Mouse (Mus musculus): ENCODE results near the gene Dapp1. TPM values are rescaled to one million over a fixed set of nuclear protein-coding genes. Genes with fewer than 3 reads are reported as not detected.

Dapp1 gene
- polyA plus RNA-seq, 1 experiment from 2014 or later, result 14.8 TPM

- Histone ChIP-seq H3K9me3 (replicated peaks) (no peaks in the 10 kb centered on the region), H3K27me3 (replicated peaks) (no peaks in the 10 kb centered on the region), H3K9ac (no peak overlapping the region), H3K4me2 (no peak overlapping the region), H3K4me3 (no peak overlapping the region), H3K27ac (ENCODE audit: poor library complexity, severe bottlenecking) (no peak overlapping the region), H3K36me3 (peaks cover 65% of the 10 kb centered on the region), H3K4me1 (replicated peaks) (no peaks in the 10 kb centered on the region)
- no peak for ATAC-seq (ENCODE audit: insufficient number of reproducible peaks, low FRiP score)
- WGBS, result 88% methylated on average over 4 of the region's 4 CpGs
Observed at GRCm38 (mm10) chr3:137892118-137892517, 89.2 kb downstream of the Dapp1 start.

GRCm38 (mm10) chr3:137891089-137891488 lies 90.3 kb downstream of the Dapp1 start:
- ATAC-seq (ENCODE audit: insufficient number of reproducible peaks, low FRiP score), result no peak

DNA sequence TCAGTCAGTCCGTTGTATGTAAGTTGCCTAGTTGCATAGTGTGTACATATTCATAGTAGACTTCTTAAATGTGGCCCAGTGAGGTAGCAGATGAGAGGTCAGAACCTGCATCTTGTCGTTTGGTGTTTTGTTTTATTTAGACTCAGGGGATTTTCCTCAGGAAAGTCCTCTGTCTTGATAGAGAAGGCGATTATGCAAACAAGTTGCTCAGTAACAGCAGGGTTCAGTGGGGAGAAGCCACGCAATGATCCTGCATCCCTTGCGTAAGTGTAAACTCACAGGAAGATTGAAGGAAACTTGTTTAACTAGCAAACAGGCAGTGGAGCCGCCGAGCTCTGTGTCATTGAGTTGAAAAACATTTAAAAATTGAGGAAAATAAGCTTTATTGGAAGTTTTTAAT lies 93.4 kb downstream of the Dapp1 start:
- Histone ChIP-seq H3K4me1 (replicated peaks) (no peaks in the 10 kb centered on the region), H3K9ac (no peak overlapping the region), H3K27ac (ENCODE audit: poor library complexity, severe bottlenecking) (no peak overlapping the region), H3K4me3 (no peak overlapping the region), H3K27me3 (replicated peaks) (no peaks in the 10 kb centered on the region), H3K9me3 (replicated peaks) (no peaks in the 10 kb centered on the region), H3K36me3 (peaks cover 43% of the 10 kb centered on the region), H3K4me2 (no peak overlapping the region)
- ATAC-seq (ENCODE audit: insufficient number of reproducible peaks, low FRiP score), result no peak
- 79% methylated on average over 7 of the region's 7 CpGs for WGBS

More at GRCm38 (mm10) chr3:137891089-137891488, 90.3 kb downstream of the Dapp1 start:
- Histone ChIP-seq H3K27ac (ENCODE audit: poor library complexity, severe bottlenecking) (no peak overlapping the region), H3K9ac (no peak overlapping the region), H3K4me2 (no peak overlapping the region), H3K4me3 (no peak overlapping the region), H3K9me3 (replicated peaks) (no peaks in the 10 kb centered on the region), H3K4me1 (replicated peaks) (no peaks in the 10 kb centered on the region), H3K36me3 (peaks cover 67% of the 10 kb centered on the region), H3K27me3 (replicated peaks) (no peaks in the 10 kb centered on the region)
- WGBS, result 63% methylated on average over 3 of the region's 3 CpGs

DNA sequence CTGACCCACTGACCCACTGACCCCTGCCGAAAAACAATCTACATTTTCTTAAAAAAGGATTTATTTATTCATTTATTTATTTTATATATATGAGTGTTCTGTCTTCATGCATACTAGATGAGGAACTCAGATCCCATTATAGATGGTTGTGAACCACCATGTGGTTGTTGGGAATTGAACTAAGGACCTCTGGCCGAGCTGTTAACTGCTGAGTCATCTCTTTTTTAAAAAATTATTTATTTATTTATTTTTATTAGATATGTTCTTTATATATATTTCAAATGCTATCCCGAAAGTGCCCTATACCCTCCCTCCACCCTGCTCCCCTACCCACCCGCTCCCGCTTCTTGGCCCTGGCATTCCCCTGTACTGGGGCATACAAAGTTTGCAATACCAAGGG lies 100.3 kb downstream of the Dapp1 start:
- Histone ChIP-seq H3K27ac (ENCODE audit: poor library complexity, severe bottlenecking) (no peak overlapping the region), H3K4me2 (no peak overlapping the region), H3K9me3 (replicated peaks) (peaks cover 3% of the 10 kb centered on the region; the same call in 1 of the 2 replicates), H3K4me3 (no peak overlapping the region), H3K9ac (no peak overlapping the region), H3K27me3 (replicated peaks) (no peaks in the 10 kb centered on the region), H3K4me1 (replicated peaks) (0 out of 2 replicates have a peak, but pooled peaks cover 3% of the 10 kb centered on the region), H3K36me3 (peaks cover 12% of the 10 kb centered on the region)
- no peak for ATAC-seq (ENCODE audit: insufficient number of reproducible peaks, low FRiP score)
- WGBS, result 93% methylated on average over 5 of the region's 5 CpGs

Other genes with a start within 250 kb of the Dapp1 start
- 1,274 and 1,305 TPM in 2 replicates for gene H2afz, start 117.1 kb downstream of the Dapp1 start, polyA plus RNA-seq (2016; fragmentation: Nextera tagmentation; extraction: Ambion mirVana)
- gene Dnajb14, start 113.9 kb downstream of the Dapp1 start, polyA plus RNA-seq (2016; fragmentation: Nextera tagmentation; extraction: Ambion mirVana), result 14.1 and 15.0 TPM in 2 replicates
- 86.3 and 92.0 TPM in 2 replicates for gene Lamtor3, start 63.0 kb downstream of the Dapp1 start, polyA plus RNA-seq (2016; fragmentation: Nextera tagmentation; extraction: Ambion mirVana)
- 12.1 and 12.4 TPM in 2 replicates for gene 1110002E22Rik, start 83.5 kb upstream of the Dapp1 start, polyA plus RNA-seq (2016; fragmentation: Nextera tagmentation; extraction: Ambion mirVana)
- gene Gm5105, start 85.8 kb upstream of the Dapp1 start, polyA plus RNA-seq (2016; fragmentation: Nextera tagmentation; extraction: Ambion mirVana), result 0.27 and 0.73 TPM in 2 replicates
- 12.8 and 14.5 TPM in 2 replicates for gene Trmt10a, start 161.9 kb upstream of the Dapp1 start, polyA plus RNA-seq (2016; fragmentation: Nextera tagmentation; extraction: Ambion mirVana)
- 8.4 and 9.0 TPM in 2 replicates for gene Mttp, start 163.4 kb upstream of the Dapp1 start, polyA plus RNA-seq (2016; fragmentation: Nextera tagmentation; extraction: Ambion mirVana)
- not detected in 2 replicates for gene 4930579F01Rik, start 212.3 kb upstream of the Dapp1 start, polyA plus RNA-seq (2016; fragmentation: Nextera tagmentation; extraction: Ambion mirVana)
- gene Adh7, start 236.2 kb upstream of the Dapp1 start, polyA plus RNA-seq (2016; fragmentation: Nextera tagmentation; extraction: Ambion mirVana), result not detected in 2 replicates

All from heart, embryonic 12.5 days (tissue).